Mouse (Mus musculus): Measurements from ENCODE around the gene Cela3b.
"Not testable (repeated sequence)": the region's sequence is repeated elsewhere in the genome, so short reads cannot be mapped to it uniquely, and the experiment has no call there.

Cela3b gene

DNA sequence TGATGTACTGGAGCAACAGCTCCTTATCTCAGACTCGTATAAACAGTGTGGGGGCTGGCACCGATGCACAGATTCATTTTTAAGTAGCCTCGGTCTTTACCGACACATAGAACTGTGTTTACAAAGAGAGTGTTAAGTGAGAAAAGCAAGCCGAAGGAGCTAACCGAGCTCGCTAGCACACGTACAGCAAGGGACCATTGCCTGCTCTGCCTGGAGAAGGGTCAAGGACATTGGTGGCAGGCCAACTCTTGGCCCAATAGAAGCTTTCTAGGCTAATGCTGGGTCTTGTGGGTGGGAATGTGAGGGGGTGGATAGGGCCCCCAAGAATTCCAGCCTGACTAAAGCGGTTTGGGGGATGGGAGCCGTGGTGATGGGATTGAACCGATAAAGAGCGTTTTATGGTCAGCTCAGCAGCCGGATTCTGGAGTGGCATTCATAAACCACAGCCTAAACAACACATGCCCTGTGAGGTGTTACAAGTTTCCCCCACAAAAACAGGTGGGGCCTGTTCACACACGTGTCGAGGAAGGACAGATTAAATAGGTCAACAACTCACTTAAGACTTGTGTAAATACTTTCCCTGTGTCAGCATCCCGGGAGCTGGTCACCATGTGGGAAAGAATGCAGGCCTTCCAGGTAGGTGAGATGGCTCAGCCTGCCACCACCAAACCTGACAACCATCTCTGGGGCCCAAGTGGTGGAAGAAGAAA is 31.8 kb upstream of the Cela3b start:
- no peak for DNase-seq (ENCODE audit: low spot score)

DNA sequence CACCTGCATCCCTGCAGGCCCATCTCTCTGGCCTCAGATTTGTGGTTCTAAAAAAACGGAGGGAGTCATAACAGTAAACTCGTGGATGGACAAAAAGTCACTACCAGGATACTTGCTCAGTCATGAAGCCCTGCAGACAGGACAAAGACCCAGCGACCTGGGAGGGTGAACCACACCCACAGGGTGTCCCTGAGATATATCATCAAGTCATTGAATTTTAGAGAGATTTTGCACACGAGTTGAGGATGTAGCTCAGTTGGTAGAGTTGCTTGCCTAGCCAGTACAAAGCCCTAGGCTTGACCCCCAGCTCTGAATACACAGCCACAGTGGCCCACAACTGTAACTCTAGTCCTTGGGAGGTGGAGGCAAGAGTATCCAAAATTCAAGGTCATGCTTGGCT is 30.9 kb upstream of the Cela3b start:
- no peak for DNase-seq (ENCODE audit: low spot score)

DNA sequence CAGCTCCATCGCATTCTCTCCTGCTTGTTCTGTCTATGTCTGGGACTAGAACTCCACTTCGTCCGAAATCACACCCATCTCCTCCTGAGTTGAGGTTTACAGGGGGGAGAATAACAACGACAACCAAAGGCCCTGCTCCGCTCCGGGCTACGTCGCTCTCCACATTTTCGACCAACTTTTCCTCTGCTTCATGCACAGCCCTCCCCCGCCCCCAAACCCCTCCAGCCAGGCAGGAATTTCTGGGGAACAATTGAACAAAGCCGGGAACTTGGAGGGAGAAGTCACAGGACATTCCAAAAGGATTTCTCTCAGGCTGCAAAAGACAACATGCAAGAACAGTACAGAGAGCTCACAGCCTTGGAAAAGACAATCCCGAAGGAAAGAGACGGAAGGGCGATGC is 30.3 kb upstream of the Cela3b start:
- no peak for DNase-seq (ENCODE audit: low spot score)

DNA sequence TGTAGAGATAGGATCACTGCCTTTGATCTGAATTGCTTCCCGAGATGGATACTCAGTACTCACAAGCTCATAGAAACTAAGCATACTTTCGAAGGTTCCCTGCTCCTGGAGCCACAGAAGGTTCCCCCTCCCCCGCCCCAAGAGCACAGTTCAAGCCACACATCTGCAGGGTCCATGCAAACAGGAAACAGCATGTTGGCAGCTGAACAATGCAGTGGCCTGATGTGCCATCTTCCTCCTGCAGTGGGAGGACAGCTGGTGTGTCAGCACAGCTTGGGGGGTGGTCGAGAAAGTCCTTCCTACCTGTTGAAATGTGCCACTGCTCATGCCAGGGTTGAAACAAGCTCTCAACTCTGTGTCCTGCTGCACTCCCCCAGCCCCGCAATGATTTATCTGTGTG is 28.5 kb upstream of the Cela3b start:
- no peak for DNase-seq (ENCODE audit: low spot score)

DNA sequence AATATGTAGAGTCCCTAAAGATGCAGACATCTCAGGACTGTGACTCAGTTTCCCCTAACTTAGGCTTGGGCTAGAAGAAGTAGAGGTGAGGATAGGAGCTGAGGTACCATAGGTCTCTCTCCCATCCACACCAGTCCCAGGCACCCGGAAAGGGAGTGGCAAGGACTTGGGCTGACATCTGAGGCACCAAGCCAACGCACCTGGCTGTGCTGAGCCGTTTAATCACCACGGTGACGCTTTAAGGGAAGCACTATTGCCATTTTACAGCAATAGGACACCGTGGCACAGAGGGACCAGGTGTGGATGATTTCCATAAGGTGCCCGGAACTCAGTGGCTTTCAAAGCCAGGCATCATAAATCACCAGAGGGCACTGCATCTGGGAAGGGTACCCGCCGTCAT is 28.0 kb upstream of the Cela3b start:
- DNase-seq (ENCODE audit: low spot score), result no peak

DNA sequence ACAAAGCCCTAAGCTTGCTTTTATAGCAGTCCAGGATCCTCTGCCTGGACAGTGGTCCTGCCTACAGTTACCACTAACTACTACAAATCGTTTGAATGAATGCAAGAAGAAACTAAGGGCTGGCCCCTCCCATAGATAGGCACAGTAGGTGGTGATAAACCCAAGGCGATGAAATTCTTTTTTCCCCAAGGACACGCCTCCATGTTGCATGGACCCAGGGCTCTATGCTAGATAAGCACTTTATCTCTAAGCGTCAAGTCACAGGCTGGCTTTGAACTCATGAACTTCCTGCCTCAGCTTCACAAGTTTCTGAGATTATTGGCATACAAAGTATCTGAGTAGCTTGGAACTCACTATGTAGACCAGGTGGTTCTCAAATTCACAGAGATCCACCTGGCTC is 27.0 kb upstream of the Cela3b start:
- no peak for DNase-seq (ENCODE audit: low spot score)

DNA sequence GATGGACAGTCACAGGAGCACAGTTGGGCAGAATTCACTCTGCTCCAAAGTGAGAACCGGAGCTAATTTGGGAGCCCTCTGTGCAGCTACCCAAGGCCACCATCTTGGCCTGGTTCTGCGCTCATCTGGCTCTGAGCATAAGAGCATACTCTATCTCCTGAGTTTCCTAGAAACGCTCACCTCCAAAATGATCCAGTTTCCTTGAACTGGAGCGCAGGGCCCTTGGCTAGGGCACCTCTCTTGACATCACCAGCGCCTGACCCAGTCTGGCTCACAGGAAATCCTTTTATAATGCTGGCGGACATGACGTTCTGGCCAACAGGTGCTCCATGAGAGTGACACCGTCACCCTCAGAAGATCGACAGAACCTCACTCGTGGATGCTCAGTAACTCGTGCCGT is 26.2 kb upstream of the Cela3b start:
- DNase-seq (ENCODE audit: low spot score), result no peak

DNA sequence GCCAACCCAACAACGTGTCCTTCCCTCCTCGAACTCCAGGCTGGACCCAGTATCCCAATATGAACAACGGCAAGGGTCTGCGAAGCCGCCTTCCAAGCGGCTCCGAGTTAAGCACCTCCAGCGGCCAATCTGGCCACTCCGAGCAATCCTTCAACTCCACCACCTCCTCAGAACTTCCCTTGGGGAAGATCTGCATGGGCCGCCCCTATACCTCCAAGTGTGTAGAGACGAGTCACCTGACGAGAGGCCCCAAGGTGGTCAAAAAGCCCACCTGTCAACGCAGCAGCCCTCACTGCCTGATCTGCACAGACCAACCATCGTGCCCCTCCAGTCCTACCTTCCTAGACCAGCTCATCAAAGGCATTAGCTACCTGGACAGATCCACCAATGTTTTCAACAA is 24.2 kb upstream of the Cela3b start:
- DNase-seq (ENCODE audit: low spot score), result no peak

DNA sequence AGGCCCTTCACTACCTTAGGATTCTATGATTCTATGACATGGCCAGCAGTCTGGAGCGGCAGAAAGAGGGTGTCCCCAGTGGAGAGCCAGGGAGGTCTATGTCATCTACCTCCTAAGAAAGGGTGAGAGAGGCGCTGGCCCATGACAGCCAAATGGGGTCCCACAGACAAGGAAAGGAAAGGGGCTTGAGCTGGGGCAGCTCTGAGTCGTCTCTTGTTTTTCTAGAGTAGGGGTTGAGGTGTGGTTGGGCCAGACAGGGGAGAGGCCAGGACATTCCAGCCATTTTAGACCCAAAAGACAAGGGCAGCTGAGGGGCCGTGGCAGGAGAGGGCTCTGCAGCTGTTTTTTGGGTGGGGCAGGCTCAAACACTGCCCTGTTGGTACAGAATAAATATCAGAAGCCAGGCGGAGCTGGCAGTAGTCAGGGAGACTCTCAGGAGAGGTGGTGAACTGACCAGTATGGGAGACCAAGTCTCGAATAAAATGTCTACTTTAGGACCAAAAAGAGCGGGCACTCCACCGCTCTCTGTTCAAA is 23.0 kb upstream of the Cela3b start, which contains the start of gene 1700013G24Rik:
1700013G24Rik (plus strand) TSS at position 51 of the 534 bp plus-strand sequence.
- no peak for DNase-seq (ENCODE audit: low spot score)

DNA sequence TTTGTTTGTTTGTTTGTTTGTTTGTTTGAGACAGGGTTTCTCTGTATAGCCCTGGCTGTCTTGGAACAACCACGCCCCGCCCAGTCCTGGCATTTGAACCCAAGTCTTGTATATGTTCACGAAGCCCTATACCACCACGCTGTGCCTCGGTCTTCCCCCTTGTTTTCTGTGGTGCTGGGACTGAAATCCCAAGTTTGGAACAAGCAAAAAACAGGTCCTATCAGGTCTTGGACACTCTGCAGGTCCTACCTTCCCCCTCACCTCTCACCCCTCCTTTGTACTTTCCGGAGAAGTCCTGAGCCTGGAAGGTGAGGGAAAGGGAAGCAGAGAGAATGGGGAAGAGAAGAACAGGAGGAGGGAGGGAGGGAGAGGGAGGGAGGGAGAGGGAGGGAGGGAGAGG is 21.9 kb upstream of the Cela3b start:
- DNase-seq (ENCODE audit: low spot score), result no peak

DNA sequence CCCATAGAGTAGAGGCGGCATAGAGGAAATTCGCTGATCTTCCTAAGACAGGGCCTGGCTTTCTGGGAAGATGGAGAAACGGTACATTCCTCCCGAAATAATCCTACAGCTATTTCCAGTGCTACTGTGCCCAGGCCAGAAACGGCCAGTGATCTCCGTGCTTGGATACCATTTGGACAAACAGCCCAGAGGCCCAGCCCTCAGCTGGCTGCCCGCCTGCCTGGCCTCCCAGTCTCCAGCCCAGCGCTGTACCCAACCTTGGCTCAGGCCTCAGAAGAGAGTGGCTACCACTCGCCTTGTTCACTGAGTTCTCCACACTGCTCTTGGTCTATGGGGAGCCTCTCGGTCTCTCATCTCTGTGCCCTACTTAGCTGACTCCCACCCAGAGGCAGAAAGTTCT is 19.4 kb upstream of the Cela3b start:
- no peak for DNase-seq (ENCODE audit: low spot score)

DNA sequence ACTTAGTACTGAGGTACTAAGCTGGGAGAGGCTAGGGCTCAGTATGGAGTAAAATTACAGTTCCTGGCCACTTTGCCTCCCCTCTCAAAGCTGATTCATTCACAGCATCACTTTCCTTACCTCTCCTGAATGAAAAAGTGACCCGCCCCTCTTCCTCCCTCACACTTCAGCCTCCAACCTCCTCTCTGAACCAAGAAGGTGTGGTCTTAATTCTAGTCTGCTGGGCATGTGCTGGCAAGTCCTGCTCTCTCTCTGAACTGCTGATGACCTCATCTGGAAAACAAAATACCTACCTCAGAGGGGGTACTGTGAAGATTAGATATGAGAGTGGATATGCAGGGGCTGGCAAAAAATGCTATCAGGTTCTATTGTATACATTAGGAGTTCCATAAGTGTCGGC is 18.8 kb upstream of the Cela3b start:
- no peak for DNase-seq (ENCODE audit: low spot score)

DNA sequence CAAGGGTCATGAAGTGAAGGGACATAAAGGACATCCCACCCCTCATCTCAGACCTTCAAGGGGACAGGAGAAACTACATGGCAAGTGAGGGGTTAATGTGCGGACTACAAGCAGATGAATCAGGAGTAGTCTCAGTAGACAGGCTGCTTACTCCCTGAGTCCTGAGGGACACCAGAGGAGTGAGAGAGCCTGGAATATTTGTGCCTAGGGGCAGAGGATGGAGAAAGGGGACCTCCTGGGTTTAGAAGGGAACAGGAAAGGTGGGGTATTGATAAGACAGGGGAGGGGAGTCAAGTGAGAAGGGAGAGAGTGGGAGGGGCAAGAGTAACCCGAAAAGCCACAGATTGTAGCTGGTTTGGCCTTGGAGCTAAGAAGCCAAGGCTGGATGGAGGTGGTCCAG is 18.3 kb upstream of the Cela3b start:
- DNase-seq (ENCODE audit: low spot score), result no peak

DNA sequence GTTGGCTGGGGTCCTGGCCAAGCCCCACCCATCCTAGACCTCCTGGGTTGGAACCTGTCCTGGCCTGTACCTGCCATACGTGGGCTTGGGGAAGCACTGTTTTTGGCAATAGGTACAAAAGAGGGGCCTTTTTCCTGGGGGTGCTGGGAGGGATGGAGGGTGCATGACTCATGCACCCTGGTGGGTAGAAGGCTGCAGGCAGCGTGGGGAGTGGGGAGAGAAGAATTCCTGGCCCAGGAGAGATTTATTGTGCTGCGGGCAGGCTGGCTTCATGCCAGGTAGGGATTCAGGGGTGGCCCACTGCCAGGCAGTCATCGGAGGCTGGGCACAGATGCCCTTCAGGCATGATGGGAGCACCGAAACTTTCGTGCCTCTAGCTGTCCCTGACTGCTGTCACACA is 17.9 kb upstream of the Cela3b start:
- no peak for DNase-seq (ENCODE audit: low spot score)

DNA sequence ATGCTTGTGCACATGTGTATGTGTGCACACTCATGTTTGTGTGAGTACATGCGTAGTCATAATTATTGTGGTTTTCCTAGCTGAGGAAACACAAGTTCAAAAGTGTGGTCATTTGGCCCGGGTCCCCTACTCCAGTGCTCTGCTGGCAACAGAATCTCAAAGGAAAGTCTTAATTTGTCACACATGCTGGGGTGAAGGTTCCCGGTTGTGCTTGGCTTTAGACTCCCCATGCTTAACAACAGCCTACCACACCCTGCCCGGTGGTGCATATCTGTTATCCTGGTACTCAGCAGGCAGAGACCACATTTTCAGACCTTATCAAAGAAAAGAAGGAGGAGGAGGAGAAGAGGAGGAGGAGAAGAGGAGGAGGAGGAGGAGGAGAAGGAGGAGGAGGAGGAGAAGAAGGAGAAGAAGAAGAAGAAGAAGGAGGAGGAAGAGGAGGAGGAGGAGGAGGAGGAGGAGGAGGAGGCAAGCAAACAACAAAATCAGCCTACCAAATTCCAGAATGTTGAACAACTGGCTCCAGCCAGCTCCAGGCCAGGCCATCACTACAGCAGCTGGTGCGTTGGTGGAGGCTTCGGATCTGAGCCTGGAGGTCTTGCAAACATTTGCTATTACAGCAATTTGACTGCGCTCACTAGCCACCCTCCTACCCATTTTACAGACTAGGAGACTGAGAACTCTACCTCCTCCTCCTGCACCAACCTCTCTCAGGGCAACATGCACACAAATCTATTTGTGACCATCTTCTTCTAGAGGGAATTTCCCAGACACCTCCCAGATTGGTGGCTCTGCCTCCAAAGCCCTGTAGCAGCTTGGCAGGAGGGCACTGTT is 17.2 kb upstream of the Cela3b start:
- no peak for DNase-seq (ENCODE audit: low spot score)

DNA sequence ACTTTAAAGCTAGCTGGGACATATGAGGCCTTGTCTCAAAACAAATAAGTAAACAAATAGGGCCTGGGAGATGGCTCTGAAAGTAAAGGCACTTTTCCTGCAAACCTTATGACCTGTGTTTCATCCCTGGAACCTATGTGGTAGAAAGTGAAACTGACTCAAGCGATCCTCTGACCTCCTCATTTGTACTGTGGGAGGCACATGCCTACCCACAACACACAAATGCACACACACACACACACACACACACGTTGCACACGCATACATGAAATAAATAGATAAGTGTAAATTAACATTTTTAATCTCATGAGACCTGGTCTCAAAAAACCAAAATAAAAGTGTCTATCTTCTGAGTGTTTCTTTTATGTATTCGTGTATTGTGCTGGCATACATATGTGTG is 15.5 kb upstream of the Cela3b start:
- DNase-seq (ENCODE audit: low spot score), result no peak

DNA sequence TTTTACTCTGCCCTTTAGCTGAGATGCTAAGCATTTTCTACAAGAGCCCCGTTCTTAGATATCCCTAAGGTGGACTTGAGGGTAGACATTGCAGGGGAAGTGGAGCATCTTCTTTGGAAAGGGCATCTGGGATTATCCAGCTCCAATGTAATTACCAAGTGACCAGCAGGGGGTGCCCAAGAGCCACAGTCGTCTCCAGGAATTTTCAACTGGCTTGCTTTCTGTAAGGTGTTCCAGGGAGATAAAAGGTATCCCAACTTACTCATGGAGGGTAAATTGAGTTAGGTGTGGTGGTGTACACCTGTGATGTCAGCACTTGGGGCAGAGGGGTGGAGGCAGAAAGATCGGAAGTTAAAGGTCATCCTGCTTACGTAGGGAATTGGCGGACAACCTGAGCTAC is 13.3 kb upstream of the Cela3b start:
- DNase-seq (ENCODE audit: low spot score), result peak; percentile 90

DNA sequence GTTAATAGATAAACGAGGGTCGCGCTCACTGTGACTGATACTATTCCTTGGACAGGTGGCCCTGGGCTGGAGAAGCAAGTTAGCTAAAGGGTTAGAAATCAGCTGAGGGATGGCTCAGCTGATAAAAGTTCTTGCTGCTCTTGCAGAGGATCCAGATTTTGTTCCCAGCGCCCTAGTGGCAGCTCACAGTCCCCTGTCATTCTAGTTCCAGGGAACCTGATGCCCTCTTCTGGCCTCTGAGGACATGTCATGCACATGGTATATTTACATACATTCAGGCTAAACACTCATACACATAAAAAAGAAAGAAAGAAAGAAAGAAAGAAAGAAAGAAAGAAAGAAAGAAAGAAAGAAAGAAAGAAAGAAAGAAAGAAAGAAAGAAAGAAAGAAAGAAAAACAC is 11.0 kb upstream of the Cela3b start:
- no peak for DNase-seq (ENCODE audit: low spot score)

DNA sequence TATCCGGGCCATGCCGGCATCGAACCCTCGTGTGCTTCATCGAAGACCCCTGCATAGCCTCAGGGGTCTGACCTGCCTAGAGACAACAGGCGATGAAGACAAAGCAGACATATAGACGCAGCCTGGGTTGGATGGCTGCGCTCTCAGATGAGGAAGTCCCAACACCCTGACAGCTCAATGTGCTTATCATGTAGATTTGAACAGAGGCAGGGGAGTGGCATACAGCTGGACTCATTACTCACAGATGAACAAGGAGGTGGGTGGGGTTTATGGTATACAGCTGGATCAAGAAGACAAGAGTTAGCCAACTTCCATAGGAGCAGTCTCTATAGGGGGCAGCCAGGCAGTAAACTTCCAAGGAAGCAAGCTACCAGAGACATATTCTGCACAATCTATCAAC is 8.5 kb upstream of the Cela3b start:
- no peak for DNase-seq (ENCODE audit: low spot score)

DNA sequence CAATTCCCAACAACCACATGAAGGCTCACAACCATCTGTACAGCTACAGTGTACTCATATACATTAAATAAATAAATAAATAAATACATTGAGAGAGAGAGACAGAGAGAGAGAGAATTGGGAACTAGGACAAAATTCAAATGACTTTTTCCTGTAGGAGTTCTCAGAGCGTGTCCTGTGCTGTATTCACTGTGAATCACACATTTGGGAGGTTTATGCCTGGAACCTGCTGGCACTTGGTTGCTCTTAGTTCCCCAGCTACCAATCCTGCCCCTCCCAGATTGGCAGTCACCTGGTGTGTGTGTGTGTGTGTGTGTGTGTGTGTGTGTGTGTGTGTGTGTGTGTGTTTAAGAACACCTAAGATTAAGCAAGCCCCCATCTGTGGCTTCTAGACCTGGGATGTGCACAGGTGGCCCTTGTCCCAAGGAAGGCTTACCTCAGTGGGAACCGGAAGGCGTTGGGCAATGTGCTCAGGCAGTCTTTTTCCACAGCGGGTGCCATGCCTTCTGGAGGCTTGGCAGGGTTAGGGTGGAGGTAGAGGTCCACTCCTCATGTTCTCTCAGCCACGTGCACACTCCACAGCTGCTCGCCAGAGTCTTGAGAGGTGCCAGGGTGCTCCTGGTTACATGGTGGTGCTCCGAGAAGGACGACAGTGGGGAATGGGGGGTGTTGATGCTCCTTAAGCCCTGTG is 6.8 kb upstream of the Cela3b start:
- DNase-seq (ENCODE audit: low spot score), result no peak

DNA sequence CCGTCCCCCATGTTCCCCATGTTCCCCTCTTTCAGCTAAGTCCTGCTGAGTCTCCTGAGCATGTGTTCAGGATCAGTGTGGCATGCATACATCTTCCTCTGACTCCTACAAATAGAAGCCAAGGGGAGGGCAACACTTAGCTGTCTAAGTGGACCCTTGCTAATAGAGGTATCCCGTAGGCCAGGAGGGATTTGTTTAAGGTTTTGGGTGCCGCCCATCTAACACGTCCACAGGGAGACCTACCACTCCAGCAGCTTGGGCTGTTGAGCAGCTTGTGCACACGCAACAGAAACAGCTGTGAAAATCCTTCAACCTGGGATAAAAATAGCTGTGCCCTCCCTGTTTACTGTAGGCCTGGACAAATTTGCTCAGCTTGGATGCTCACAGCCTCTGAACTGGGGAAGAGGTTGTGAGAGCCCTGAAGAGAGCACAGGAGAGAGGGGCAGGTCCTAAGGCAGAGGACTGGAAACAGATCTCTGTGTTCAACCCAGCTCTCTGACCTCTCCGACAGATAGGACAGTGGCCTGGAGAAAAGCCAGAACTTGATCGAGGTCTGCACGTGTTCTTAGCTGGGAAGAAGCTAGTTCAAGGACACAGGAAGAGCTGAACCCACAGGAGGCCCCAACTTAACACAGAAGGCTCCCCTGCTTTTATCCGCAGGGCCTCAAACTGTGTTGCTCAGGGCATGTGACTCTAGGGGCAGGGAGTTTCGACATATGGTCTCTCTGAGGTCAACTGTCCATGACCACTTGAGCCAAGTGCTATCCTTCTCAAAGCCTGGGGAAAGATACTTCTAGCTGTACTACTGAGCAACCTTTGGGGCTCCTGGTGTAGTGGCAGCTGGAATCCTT is 2.6 kb upstream of the Cela3b start:
- DNase-seq (ENCODE audit: low spot score), result not testable (repeated sequence)
